Mouse (Mus musculus): Measurements from ENCODE around the gene Tle3. TPM values are rescaled to one million over a fixed set of nuclear protein-coding genes. Genes with fewer than 3 reads are reported as not detected.

The Tle3 gene
- total and polyA plus RNA-seq, 2 experiments from 2014 or later: 20.2 to 94.9 TPM

DNA sequence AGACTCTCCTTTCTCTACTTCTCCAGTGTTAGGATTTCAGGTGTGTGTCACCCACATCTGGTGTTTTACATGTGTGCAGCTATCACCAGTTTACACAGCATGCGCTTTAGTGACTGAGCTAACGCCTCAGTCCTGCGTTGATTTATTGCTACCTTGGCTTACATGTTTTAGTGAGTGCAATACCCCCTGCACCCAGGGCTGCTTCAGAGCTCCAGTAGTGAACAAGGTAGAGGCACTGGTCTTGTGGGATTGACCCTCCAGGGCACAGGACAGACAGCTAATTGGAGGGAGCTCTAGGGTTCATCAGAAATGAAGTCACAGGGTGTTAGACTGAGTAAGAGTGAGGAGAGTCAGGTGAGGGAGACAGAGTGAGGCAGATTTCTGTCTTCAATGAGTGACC lies 12.4 kb upstream of the Tle3 start:
- H3K9me3 ChIP-seq (ENCODE audit: low read length): no peaks in the 10 kb centered on the region
- DNase-seq (ENCODE audit: low spot score) (no peak), ATAC-seq (ENCODE audit: low FRiP score) (no peak)
- H3K9ac ChIP-seq (replicated peaks; ENCODE audit: low read length, poor library complexity, severe bottlenecking): no peak overlapping the region
- no peak overlapping the region for H3K4me3 ChIP-seq (ENCODE audit: low read depth, low read length)
- H3K27ac ChIP-seq (ENCODE audit: low read depth, low read length): no peak overlapping the region
- WGBS: 91% methylated on average over 3 of the region's 3 CpGs
- H3K36me3 ChIP-seq (ENCODE audit: insufficient read depth, low read length): no peaks in the 10 kb centered on the region
- H3K4me2 ChIP-seq (ENCODE audit: low read depth, low read length, poor library complexity, severe bottlenecking): no peak overlapping the region
- H3K4me1 ChIP-seq (ENCODE audit: insufficient read depth, low read length): peaks cover 8% of the 10 kb centered on the region; the same call in 1 of the 2 replicates
- TF ChIP-seq CTCF (IDR thresholded peaks at IDR 0.05): no peak
- H3K27me3 ChIP-seq (ENCODE audit: insufficient read depth, low read length): peaks cover 8% of the 10 kb centered on the region

DNA sequence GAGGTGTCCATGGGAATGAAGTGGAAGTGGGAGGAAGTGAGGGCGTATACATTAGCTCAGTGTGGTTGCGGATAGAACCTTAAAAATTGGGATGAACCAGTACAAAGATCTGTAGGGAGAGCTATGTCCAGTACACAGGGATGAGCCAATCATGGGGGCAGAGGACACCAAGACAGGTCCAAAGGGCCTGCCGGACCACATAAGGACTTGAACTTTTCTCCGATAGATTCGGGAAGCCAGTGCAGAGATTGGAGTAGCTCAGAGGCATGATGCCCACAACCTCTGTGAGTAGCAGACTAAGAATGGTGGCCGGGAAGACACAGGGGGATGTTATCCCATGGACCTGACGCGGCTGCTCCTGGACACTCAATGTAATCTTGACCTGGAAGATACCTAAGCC lies 12.0 kb upstream of the Tle3 start:
- no peaks in the 10 kb centered on the region for H3K36me3 ChIP-seq (ENCODE audit: insufficient read depth, low read length)
- no peak for ATAC-seq (ENCODE audit: low FRiP score)

DNA sequence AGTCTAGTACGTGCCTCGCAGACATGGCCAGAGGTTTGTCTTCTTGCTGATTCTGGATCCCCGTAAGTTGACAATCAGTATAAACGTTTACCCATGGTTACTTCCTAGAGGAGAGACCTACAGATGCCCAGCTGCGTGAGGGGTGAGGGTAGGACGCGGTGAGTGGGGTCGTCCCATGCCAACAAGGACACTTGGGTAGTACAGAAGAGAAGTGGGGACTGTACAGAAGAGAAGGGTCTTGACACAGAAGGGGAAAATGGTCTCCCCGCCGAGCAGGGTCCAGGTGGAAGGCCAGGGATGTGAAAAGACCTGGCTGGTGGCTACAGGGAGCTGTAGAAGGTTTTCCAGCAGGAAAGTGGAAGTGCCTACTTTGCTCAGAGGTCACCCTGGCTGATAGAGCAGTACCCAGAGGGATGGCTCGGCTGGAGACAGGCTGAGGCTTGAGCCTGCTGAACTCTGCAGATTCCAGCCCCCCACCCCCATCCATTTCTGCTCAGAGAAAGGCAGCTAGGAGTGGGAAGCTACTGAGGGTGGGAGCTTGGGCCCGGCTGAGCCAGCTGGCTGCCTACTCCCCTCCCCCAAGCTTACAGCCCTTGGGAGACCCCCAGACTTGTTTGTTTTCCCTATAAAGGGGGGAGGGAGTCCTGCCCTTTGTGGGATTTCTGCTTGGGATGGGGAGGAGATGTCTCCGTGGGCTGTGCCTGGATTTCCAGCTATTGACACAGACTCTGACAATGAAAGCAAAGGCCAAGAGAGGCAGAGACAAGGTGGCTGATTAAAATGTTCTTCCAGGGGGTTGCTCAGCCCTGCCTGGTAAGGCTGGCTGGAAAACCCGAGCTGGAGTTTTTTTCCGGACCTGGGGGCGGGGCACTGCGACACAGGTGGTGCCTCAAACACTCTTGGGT lies 11.2 kb upstream of the Tle3 start:
- Histone ChIP-seq H3K9ac (replicated peaks; ENCODE audit: low read length, poor library complexity, severe bottlenecking) (0 out of 2 replicates have a peak overlapping the region, but pooled peaks have one; percentile 30), H3K9me3 (ENCODE audit: low read length) (no peaks in the 10 kb centered on the region), H3K27ac (ENCODE audit: low read depth, low read length) (no peak overlapping the region), H3K27me3 (ENCODE audit: insufficient read depth, low read length) (peaks cover 11% of the 10 kb centered on the region), H3K4me2 (ENCODE audit: low read depth, low read length, poor library complexity, severe bottlenecking) (no peak overlapping the region), H3K36me3 (ENCODE audit: insufficient read depth, low read length) (no peaks in the 10 kb centered on the region), H3K4me3 (ENCODE audit: low read depth, low read length) (no peak overlapping the region), H3K4me1 (ENCODE audit: insufficient read depth, low read length) (peaks cover 8% of the 10 kb centered on the region; the same call in 1 of the 2 replicates)
- ATAC-seq (ENCODE audit: low FRiP score): no peak
- 30% methylated on average over 17 of the region's 17 CpGs for WGBS
- peak; percentile 59 for DNase-seq (ENCODE audit: low spot score)
- TF ChIP-seq CTCF (IDR thresholded peaks at IDR 0.05): no peak

More for the DNA sequence above, 12.0 kb upstream of the Tle3 start:
- no peak for TF ChIP-seq CTCF (IDR thresholded peaks at IDR 0.05)
- Histone ChIP-seq H3K4me3 (ENCODE audit: low read depth, low read length) (no peak overlapping the region), H3K27ac (ENCODE audit: low read depth, low read length) (no peak overlapping the region), H3K4me1 (ENCODE audit: insufficient read depth, low read length) (peaks cover 8% of the 10 kb centered on the region; the same call in 1 of the 2 replicates), H3K9ac (replicated peaks; ENCODE audit: low read length, poor library complexity, severe bottlenecking) (no peak overlapping the region), H3K4me2 (ENCODE audit: low read depth, low read length, poor library complexity, severe bottlenecking) (no peak overlapping the region), H3K9me3 (ENCODE audit: low read length) (no peaks in the 10 kb centered on the region), H3K27me3 (ENCODE audit: insufficient read depth, low read length) (peaks cover 8% of the 10 kb centered on the region)
- DNase-seq (ENCODE audit: low spot score): no peak
- 93% methylated on average over 8 of the region's 8 CpGs for WGBS

DNA sequence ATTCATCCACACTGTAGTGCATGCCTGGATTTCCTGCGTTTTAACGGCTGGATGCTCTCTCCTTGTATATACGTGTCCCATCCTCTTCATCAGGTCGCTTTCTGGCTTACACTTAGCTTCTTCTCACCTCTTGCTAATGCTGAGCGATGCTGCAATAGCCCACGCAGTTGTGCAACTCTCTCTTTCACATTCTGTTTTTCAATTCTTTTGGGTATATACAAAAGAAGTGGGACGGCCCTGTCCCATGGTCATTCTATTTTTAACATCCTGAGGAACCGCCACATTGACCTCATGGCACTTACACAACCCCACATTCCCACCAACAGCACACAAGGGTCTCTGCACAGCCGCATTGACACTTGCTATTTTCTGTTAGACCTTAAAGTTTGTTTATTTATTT lies 9.0 kb upstream of the Tle3 start:
- no peak for ATAC-seq (ENCODE audit: low FRiP score)
- no peak for DNase-seq (ENCODE audit: low spot score)
- H3K9me3 ChIP-seq (ENCODE audit: low read length): no peaks in the 10 kb centered on the region
- WGBS: 58% methylated on average over 9 of the region's 9 CpGs
- H3K27ac ChIP-seq (ENCODE audit: low read depth, low read length): no peak overlapping the region
- H3K36me3 ChIP-seq (ENCODE audit: insufficient read depth, low read length): no peaks in the 10 kb centered on the region
- no peak for TF ChIP-seq CTCF (IDR thresholded peaks at IDR 0.05)
- no peak overlapping the region for H3K9ac ChIP-seq (replicated peaks; ENCODE audit: low read length, poor library complexity, severe bottlenecking)
- peaks cover 24% of the 10 kb centered on the region for H3K27me3 ChIP-seq (ENCODE audit: insufficient read depth, low read length)
- peaks cover 8% of the 10 kb centered on the region; the same call in 1 of the 2 replicates for H3K4me1 ChIP-seq (ENCODE audit: insufficient read depth, low read length)
- no peak overlapping the region for H3K4me2 ChIP-seq (ENCODE audit: low read depth, low read length, poor library complexity, severe bottlenecking)
- H3K4me3 ChIP-seq (ENCODE audit: low read depth, low read length): no peak overlapping the region

DNA sequence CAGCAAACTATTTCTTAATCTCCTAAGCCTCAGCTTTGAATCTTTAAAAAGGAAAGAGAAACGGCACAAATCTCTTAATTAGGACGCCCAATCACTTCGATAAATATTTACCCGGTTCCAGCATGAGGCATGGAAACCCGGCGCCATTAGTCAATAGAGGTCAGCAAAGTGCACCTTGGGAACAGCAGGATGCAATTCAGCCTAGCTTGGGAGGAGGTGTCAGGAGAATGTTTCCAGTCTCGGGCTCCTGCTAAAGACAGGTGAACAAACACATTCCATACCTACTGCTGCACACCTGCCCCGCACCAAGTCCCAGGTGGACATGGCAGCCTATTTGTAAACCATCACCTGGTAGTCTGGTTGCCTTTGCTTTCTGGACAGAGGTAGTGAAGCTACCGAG lies 6.1 kb upstream of the Tle3 start:
- Histone ChIP-seq H3K4me1 (ENCODE audit: insufficient read depth, low read length) (peaks cover 15% of the 10 kb centered on the region; the same call in 1 of the 2 replicates), H3K27me3 (ENCODE audit: insufficient read depth, low read length) (peaks cover 19% of the 10 kb centered on the region; the same call in 1 of the 2 replicates), H3K9ac (replicated peaks; ENCODE audit: low read length, poor library complexity, severe bottlenecking) (no peak overlapping the region), H3K36me3 (ENCODE audit: insufficient read depth, low read length) (no peaks in the 10 kb centered on the region), H3K9me3 (ENCODE audit: low read length) (no peaks in the 10 kb centered on the region), H3K27ac (ENCODE audit: low read depth, low read length) (no peak overlapping the region), H3K4me2 (ENCODE audit: low read depth, low read length, poor library complexity, severe bottlenecking) (no peak overlapping the region), H3K4me3 (ENCODE audit: low read depth, low read length) (no peak overlapping the region)
- DNase-seq (ENCODE audit: low spot score) (no peak), ATAC-seq (ENCODE audit: low FRiP score) (no peak)
- TF ChIP-seq CTCF (IDR thresholded peaks at IDR 0.05): no peak
- 22% methylated on average over 9 of the region's 9 CpGs for WGBS

DNA sequence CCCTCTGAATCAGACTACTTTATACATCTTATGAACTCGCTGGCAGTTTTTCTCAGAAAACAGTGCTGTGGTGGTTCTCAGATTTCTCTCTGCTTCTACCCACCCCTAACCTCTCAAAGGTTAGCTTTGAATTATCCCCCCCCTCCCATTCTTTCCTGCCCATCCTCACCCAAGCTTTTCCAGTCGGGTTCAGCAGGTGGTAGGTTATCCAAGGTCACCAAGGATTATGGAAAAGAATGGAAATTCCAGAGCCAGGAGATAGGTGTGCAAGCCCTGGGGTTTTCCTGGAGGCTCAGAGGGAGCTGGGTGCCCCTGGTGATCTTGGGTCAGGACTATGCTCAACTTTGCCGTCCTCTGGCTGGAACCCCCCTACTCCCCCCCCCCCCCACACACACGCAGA lies 5.0 kb upstream of the Tle3 start:
- H3K9ac ChIP-seq (replicated peaks; ENCODE audit: low read length, poor library complexity, severe bottlenecking): no peak overlapping the region
- ATAC-seq (ENCODE audit: low FRiP score) (no peak), DNase-seq (ENCODE audit: low spot score) (no peak)
- H3K4me3 ChIP-seq (ENCODE audit: low read depth, low read length): no peak overlapping the region
- peaks cover 16% of the 10 kb centered on the region; the same call in 1 of the 2 replicates for H3K4me1 ChIP-seq (ENCODE audit: insufficient read depth, low read length)
- no peak overlapping the region for H3K4me2 ChIP-seq (ENCODE audit: low read depth, low read length, poor library complexity, severe bottlenecking)
- H3K36me3 ChIP-seq (ENCODE audit: insufficient read depth, low read length): no peaks in the 10 kb centered on the region
- H3K27ac ChIP-seq (ENCODE audit: low read depth, low read length): no peak overlapping the region
- H3K9me3 ChIP-seq (ENCODE audit: low read length): no peaks in the 10 kb centered on the region
- peaks cover 19% of the 10 kb centered on the region; the same call in 1 of the 2 replicates for H3K27me3 ChIP-seq (ENCODE audit: insufficient read depth, low read length)
- TF ChIP-seq CTCF (IDR thresholded peaks at IDR 0.05): no peak
- WGBS: 53% methylated on average over 4 of the region's 4 CpGs
